Mouse (Mus musculus): ENCODE measurements around the gene Spocd1.

GRCm38 (mm10) chr4:129966201-129966600 lies 37.2 kb downstream of the Spocd1 start:
- no peak for TF ChIP-seq CHD2 (IDR thresholded peaks at IDR 0.05; ENCODE audit: low read length)
- no peak for TF ChIP-seq TCF12 (IDR thresholded peaks at IDR 0.05; ENCODE audit: low read depth, low read length)
- TF ChIP-seq SMC3 (IDR thresholded peaks at IDR 0.05; ENCODE audit: low read depth, low read length) = no peak
- no peak for TF ChIP-seq POLR2A (IDR thresholded peaks at IDR 0.05; ENCODE audit: control insufficient read depth in 1 of 2, insufficient read depth in 1 of 2, low read depth in 1 of 2, low read length in 2 of 2, poor library complexity in 1 of 2)
- TF ChIP-seq CTCF (IDR thresholded peaks at IDR 0.05 in 2 of 3, conservative IDR thresholded peaks at IDR 0.05 in 1 of 3; ENCODE audit: control insufficient read depth in 1 of 3, insufficient read depth in 1 of 3, low read depth in 2 of 3, low read length in 3 of 3, poor library complexity in 1 of 3, severe bottlenecking in 1 of 3) = no peak
- no peak for TF ChIP-seq EP300 (IDR thresholded peaks at IDR 0.05; ENCODE audit: low read depth in 1 of 2, low read length in 2 of 2)
- no peak for TF ChIP-seq GABPA (IDR thresholded peaks at IDR 0.05; ENCODE audit: low read depth, low read length)
- no peak for TF ChIP-seq MYC (IDR thresholded peaks at IDR 0.05; ENCODE audit: low read depth, low read length)
- no peak for TF ChIP-seq USF1 (IDR thresholded peaks at IDR 0.05; ENCODE audit: low read depth, low read length)
- no peak for TF ChIP-seq CHD1 (IDR thresholded peaks at IDR 0.05; ENCODE audit: low read depth, low read length)
- TF ChIP-seq HCFC1 (IDR thresholded peaks at IDR 0.05; ENCODE audit: low read depth, low read length) = no peak
- no peak for TF ChIP-seq MAX (IDR thresholded peaks at IDR 0.05; ENCODE audit: low read length)
- TF ChIP-seq ZMIZ1 (IDR thresholded peaks at IDR 0.05; ENCODE audit: low read depth, low read length) = no peak
